Mouse (Mus musculus) adrenal gland, postnatal 4 days (tissue): Measurements from ENCODE around the gene Ralgapa1. TPM values are rescaled to one million over a fixed set of nuclear protein-coding genes. Genes with fewer than 3 reads are reported as not detected.
"Not testable (repeated sequence)": the region's sequence is repeated elsewhere in the genome, so short reads cannot be mapped to it uniquely, and the experiment has no call there.

Source experiments
- DNase-seq, 2 experiments: peaks; one replicate each; pipeline ENCODE4 v3.0.0; 2021 to 2022; ENCODE audit warnings: low spot score in 2 of 2, mixed read lengths in 2 of 2
- microRNA-seq: library from miRNA; unstranded; fragments of <30 nt; microRNA quantifications from one replicate; pipeline ENCODE4 v1.2.0, GENCODE M21; 2021
- total RNA-seq, 2 experiments: library from RNA; stranded (reverse); gene quantifications; 2 replicates each; pipeline ENCODE4 v1.2.3; 2021

The Ralgapa1 gene
- total RNA-seq, 2 experiments from 2014 or later = 70.5 to 76.7 TPM

GRCm38 (mm10) chr12:55554901-55555300, 266.1 kb downstream of the Ralgapa1 start:
- DNase-seq = not testable (repeated sequence)

Small RNAs within 50 kb of the gene (microRNA-seq; reads per million reads assigned to microRNA genes)
- 2.9 reads per million, percentile 5 among the genes with 10 or more reads in this experiment for gene Gm23394

Other genes with a start within 250 kb of the Ralgapa1 start
- gene Insm2, start 221.7 kb downstream of the Ralgapa1 start, total RNA-seq = 1 to 10 TPM; 3.0 to 3.3 TPM
- gene Brms1l, start 15.2 kb upstream of the Ralgapa1 start, total RNA-seq = 10 to 100 TPM; 43.9 to 44.7 TPM